Mouse (Mus musculus) lung, postnatal 0 days (tissue): ENCODE results near the gene 1700028K03Rik.

Experiments
- CTCF ChIP-seq: IDR thresholded peaks from 2 replicates; pipeline ENCODE4 v1.5.1; 2016; ENCODE audit warnings: antibody characterized with exemption, mild to moderate bottlenecking
- EP300 ChIP-seq: IDR thresholded peaks from 2 replicates; pipeline ENCODE4 v1.6.1; 2016; ENCODE audit warnings: antibody characterized with exemption, mild to moderate bottlenecking, control low read depth

- TF ChIP-seq EP300 (no peak), CTCF (no peak)
Measured at GRCm38 (mm10) chr5:107598380-107598779, 63.9 kb downstream of the 1700028K03Rik start.
